Mouse (Mus musculus) midbrain, embryonic 14.5 days (tissue): Measurements from ENCODE around the gene Ppme1. TPM values are rescaled to one million over a fixed set of nuclear protein-coding genes. Genes with fewer than 3 reads are reported as not detected.
A peak's percentile ranks its signal among the peaks of the same experiment; 100 is the strongest.

ENCODE experiments used
- ATAC-seq: fragments of 200-750 bp; cut with Nextera tagmentation; 2 replicates; pipeline ENCODE4 v1.8.0; 2017; ENCODE audit warnings: moderate number of reproducible peaks, moderate library complexity; ENCODE audit not compliant: low FRiP score, low TSS enrichment
- DNase-seq: peaks from one replicate; pipeline ENCODE4 v3.0.0-alpha.2; 2015
- H3K27ac ChIP-seq: fragments of 300-500 bp; sonication (generic); replicated peaks from 2 replicates; pipeline ENCODE4 v1.5.1; 2014; ENCODE audit warnings: mild to moderate bottlenecking, low read depth, low read length, moderate library complexity
- H3K27me3 ChIP-seq: fragments of 300-500 bp; sonication (generic); 2 replicates; pipeline ENCODE4 v1.6.1; 2014; ENCODE audit warnings: low read length, control low read depth, mixed read lengths; ENCODE audit not compliant: control insufficient read depth, insufficient read depth
- H3K36me3 ChIP-seq: fragments of 300-500 bp; sonication (generic); 2 replicates; pipeline ENCODE4 v1.6.1; 2014; ENCODE audit warnings: low read length, control low read depth; ENCODE audit not compliant: control insufficient read depth, insufficient read depth
- H3K4me1 ChIP-seq: fragments of 300-500 bp; sonication (generic); 2 replicates; pipeline ENCODE4 v1.6.1; 2014; ENCODE audit warnings: mild to moderate bottlenecking, antibody characterized with exemption, low read length, control low read depth; ENCODE audit not compliant: control insufficient read depth, insufficient read depth
- H3K4me2 ChIP-seq: fragments of 300-500 bp; sonication (generic); 2 replicates; pipeline ENCODE4 v1.6.1; 2014; ENCODE audit warnings: mild to moderate bottlenecking, low read length, moderate library complexity
- H3K4me3 ChIP-seq: fragments of 300-500 bp; sonication (generic); replicated peaks from 2 replicates; pipeline ENCODE4 v1.5.1; 2014; ENCODE audit warnings: low read depth, low read length
- H3K9ac ChIP-seq: fragments of 300-500 bp; sonication (generic); replicated peaks from 2 replicates; pipeline ENCODE4 v1.6.1; 2014; ENCODE audit warnings: mild to moderate bottlenecking, low read length, moderate library complexity
- H3K9me3 ChIP-seq: fragments of 300-500 bp; sonication (generic); 2 replicates; pipeline ENCODE4 v1.6.1; 2016; ENCODE audit warnings: low read length, control low read depth, mixed read lengths; ENCODE audit not compliant: control insufficient read depth
- WGBS: fragments of 180-500 bp; shearing (Covaris S2); extraction: QIAGEN DNeasy Blood & Tissue Kit; methylation state at CpG from one replicate; pipeline ENCODE4 v1.1.7; 2014; 5-methylcytosine and 5-hydroxymethylcytosine counted together
- polyA plus RNA-seq: library from polyadenylated mRNA; unstranded; fragments of >200 nt; fragmentation: Nextera tagmentation; extraction: Ambion mirVana; gene quantifications from 2 replicates; pipeline ENCODE4 v1.2.1, GENCODE M21; 2014

The Ppme1 gene
- polyA plus RNA-seq, 1 experiment from 2014 or later = 160 TPM

DNA sequence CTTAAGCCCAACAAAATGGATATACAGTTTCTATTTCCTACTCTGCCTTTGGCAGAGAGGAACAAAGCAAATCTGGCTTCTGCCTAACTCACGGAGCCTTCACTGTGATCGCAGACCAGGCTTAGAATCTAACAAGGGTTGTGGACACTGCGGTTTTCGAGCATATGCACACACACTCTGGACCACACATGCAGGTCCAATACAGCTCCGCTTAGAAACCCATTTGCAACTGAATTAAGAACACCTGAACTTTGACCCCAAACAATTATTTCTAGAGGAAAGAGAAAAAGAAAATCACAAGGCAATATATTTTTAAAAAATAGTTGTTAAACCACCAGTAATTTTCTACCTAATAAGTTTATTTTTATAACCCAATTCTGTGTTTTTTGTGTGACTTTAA lies 15.8 kb downstream of the Ppme1 start:
- WGBS = 80% methylated on average over 5 of the region's 5 CpGs

GRCm38 (mm10) chr7:100354984-100355383 lies 17.1 kb downstream of the Ppme1 start:
- no peaks in the 10 kb centered on the region for H3K4me1 ChIP-seq
- ATAC-seq = no peak
- no peak for DNase-seq
- no peaks in the 10 kb centered on the region for H3K9me3 ChIP-seq
- H3K4me3 ChIP-seq = no peak overlapping the region
- no peak overlapping the region for H3K4me2 ChIP-seq
- WGBS = 88% methylated on average over 4 of the region's 4 CpGs
- H3K27me3 ChIP-seq = no peaks in the 10 kb centered on the region
- peaks cover 32% of the 10 kb centered on the region for H3K36me3 ChIP-seq
- H3K27ac ChIP-seq = no peak overlapping the region
- H3K9ac ChIP-seq = no peak overlapping the region

More for the DNA sequence above, 15.8 kb downstream of the Ppme1 start:
- no peak for DNase-seq
- no peak overlapping the region for H3K9ac ChIP-seq
- H3K27ac ChIP-seq = no peak overlapping the region
- no peak for ATAC-seq
- H3K9me3 ChIP-seq = no peaks in the 10 kb centered on the region
- no peaks in the 10 kb centered on the region for H3K4me1 ChIP-seq
- H3K4me3 ChIP-seq = no peak overlapping the region
- H3K27me3 ChIP-seq = no peaks in the 10 kb centered on the region
- H3K36me3 ChIP-seq = peaks cover 23% of the 10 kb centered on the region
- no peak overlapping the region for H3K4me2 ChIP-seq

GRCm38 (mm10) chr7:100335921-100336320 lies 36.2 kb downstream of the Ppme1 start:
- H3K27ac ChIP-seq = no peak overlapping the region
- no peak overlapping the region for H3K9ac ChIP-seq
- H3K27me3 ChIP-seq = no peaks in the 10 kb centered on the region
- no peaks in the 10 kb centered on the region for H3K4me1 ChIP-seq
- no peaks in the 10 kb centered on the region for H3K9me3 ChIP-seq
- no peak overlapping the region for H3K4me2 ChIP-seq
- DNase-seq (no peak), ATAC-seq (no peak)
- no peak overlapping the region for H3K4me3 ChIP-seq
- peaks cover 94% of the 10 kb centered on the region for H3K36me3 ChIP-seq
- 94% methylated on average over 2 of the region's 2 CpGs for WGBS

DNA sequence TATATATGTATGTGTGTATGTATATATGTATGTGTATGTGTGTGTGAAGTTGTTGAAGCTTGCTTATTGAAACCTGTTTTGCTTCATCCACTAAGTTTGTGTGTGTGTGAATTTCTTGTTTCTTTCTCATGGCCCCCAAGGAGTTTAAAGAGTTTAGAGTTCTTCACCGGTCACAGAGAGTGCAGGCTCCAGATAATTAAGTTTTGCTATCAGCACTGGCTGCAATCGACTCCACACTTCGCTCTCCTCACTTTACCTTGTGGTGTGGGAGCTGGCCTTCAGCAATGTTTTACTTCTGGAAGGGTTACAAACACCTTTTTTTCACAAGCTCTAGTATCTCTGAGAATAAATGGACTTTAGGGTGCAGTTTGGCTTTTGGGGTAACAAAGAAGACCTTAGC lies 40.8 kb downstream of the Ppme1 start:
- no peaks in the 10 kb centered on the region for H3K9me3 ChIP-seq
- H3K4me2 ChIP-seq = no peak overlapping the region
- H3K27ac ChIP-seq = no peak overlapping the region
- no peaks in the 10 kb centered on the region for H3K27me3 ChIP-seq
- H3K4me3 ChIP-seq = no peak overlapping the region
- no peak for DNase-seq
- H3K36me3 ChIP-seq = peaks cover 91% of the 10 kb centered on the region
- no peaks in the 10 kb centered on the region for H3K4me1 ChIP-seq
- no peak overlapping the region for H3K9ac ChIP-seq
- ATAC-seq = no peak
- 94% methylated on average over 3 of the region's 3 CpGs for WGBS

DNA sequence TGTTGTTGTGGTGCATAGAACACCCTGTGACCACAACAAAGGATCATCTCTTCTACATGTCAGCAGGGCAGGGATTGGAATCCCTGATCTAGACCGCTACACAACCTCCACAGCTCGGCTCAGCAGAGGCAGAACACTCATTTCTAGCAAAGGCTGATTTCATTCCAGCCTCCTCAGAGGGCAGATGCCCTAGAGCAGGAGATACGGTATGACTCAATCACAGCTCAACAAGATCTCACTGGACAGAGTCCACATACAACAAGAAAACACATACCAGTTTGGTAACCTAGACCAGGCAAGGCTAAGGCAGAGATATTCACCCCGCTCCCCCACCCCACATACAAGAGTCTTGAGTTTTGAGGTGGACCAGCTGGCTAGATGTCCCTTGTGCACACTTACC lies 43.5 kb downstream of the Ppme1 start:
- DNase-seq (no peak), ATAC-seq (no peak)
- H3K9me3 ChIP-seq = no peaks in the 10 kb centered on the region
- no peak overlapping the region for H3K4me3 ChIP-seq
- H3K36me3 ChIP-seq = peaks cover 76% of the 10 kb centered on the region
- no peak overlapping the region for H3K9ac ChIP-seq
- no peaks in the 10 kb centered on the region for H3K4me1 ChIP-seq
- no peak overlapping the region for H3K27ac ChIP-seq
- no peaks in the 10 kb centered on the region for H3K27me3 ChIP-seq
- no peak overlapping the region for H3K4me2 ChIP-seq
- WGBS = 90% methylated on average over 4 of the region's 4 CpGs

GRCm38 (mm10) chr7:100327514-100327913 lies 44.6 kb downstream of the Ppme1 start:
- Histone ChIP-seq H3K4me3 (no peak overlapping the region), H3K4me2 (no peak overlapping the region), H3K27ac (no peak overlapping the region), H3K4me1 (no peaks in the 10 kb centered on the region), H3K9me3 (no peaks in the 10 kb centered on the region), H3K9ac (no peak overlapping the region), H3K27me3 (no peaks in the 10 kb centered on the region), H3K36me3 (peaks cover 65% of the 10 kb centered on the region)
- no peak for DNase-seq
- 92% methylated on average over 7 of the region's 7 CpGs for WGBS
- ATAC-seq = no peak

DNA sequence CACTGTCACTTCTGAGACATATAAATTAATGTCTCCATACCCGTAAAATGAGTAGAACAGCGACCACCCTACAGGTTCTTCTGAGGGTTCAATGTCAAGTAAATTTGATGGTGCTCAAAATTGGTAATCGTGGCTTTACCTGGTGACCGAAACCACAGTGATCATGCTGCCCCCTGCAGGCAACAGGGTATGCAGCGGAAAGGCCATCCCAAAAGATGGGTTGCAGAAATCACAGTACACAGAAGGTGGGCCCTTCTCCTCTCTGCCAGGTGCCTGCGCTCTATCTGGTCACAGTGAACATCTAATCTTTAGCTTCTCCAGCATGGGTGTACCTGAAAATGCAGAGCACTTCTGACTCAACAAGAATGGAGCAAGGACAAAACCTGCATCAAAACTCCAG lies 46.6 kb downstream of the Ppme1 start:
- Histone ChIP-seq H3K9ac (no peak overlapping the region), H3K27me3 (no peaks in the 10 kb centered on the region), H3K4me1 (no peaks in the 10 kb centered on the region), H3K27ac (no peak overlapping the region), H3K36me3 (peaks cover 45% of the 10 kb centered on the region), H3K4me3 (no peak overlapping the region), H3K9me3 (no peaks in the 10 kb centered on the region), H3K4me2 (no peak overlapping the region)
- 77% methylated on average over 6 of the region's 6 CpGs for WGBS
- ATAC-seq (no peak), DNase-seq (peak; percentile 82)

DNA sequence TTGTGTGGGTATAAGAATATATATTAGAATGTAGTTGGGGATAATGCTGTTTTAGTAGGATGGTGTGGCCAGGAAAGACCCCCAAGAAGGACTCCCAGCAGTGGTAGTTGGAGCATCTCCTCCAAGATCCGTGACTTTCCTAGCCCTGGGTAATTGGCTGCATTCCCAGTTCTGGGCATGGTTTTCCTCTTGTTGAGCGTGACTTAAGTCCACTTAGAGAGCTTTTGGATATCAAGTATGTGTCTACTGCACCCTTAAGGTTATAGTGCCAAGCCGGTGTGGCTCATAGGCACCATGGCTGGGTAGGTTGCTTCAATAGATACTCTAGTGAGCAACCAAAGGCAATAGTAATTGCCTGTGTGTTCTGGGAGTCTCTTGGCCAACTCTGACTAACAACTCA lies 48.4 kb downstream of the Ppme1 start:
- WGBS = 93% methylated on average over 3 of the region's 3 CpGs
- Histone ChIP-seq H3K4me1 (no peaks in the 10 kb centered on the region), H3K4me2 (no peak overlapping the region), H3K27ac (no peak overlapping the region), H3K36me3 (peaks cover 31% of the 10 kb centered on the region), H3K9ac (no peak overlapping the region), H3K4me3 (no peak overlapping the region), H3K27me3 (no peaks in the 10 kb centered on the region), H3K9me3 (no peaks in the 10 kb centered on the region)
- ATAC-seq = no peak
- no peak for DNase-seq

- no peaks in the 10 kb centered on the region for H3K4me1 ChIP-seq
- WGBS = 96% methylated on average over 5 of the region's 5 CpGs
- no peak for DNase-seq
Measured at GRCm38 (mm10) chr7:100317534-100317933, 54.6 kb downstream of the Ppme1 start.

More at GRCm38 (mm10) chr7:100317534-100317933, 54.6 kb downstream of the Ppme1 start:
- Histone ChIP-seq H3K36me3 (no peaks in the 10 kb centered on the region), H3K4me2 (no peak overlapping the region), H3K4me3 (no peak overlapping the region), H3K27ac (no peak overlapping the region), H3K27me3 (no peaks in the 10 kb centered on the region), H3K9ac (no peak overlapping the region), H3K9me3 (no peaks in the 10 kb centered on the region)
- no peak for ATAC-seq
